Mouse (Mus musculus) liver, postnatal 0 days (tissue): ENCODE measurements at regions not wholly inside any gene's neighbourhood (a gene's known extent, or its start where the extent isn't known, plus 50 kb on each side); places are given as distances from the start of the nearest gene placed in this dataset.

Experiments used
- CTCF ChIP-seq: sonication (generic); IDR thresholded peaks from 2 replicates; pipeline ENCODE4 v1.5.1; 2016; ENCODE audit warnings: antibody characterized with exemption, low read depth
- EP300 ChIP-seq: IDR thresholded peaks from 2 replicates; pipeline ENCODE4 v1.6.1; 2016; ENCODE audit warnings: antibody characterized with exemption, low read depth, mild to moderate bottlenecking

- TF ChIP-seq EP300 (no peak), CTCF (no peak)
These were observed 53.0 kb upstream of the Hs6st1 start for GRCm38 (mm10) chr1:36015210-36015609.
